Mouse (Mus musculus): ENCODE measurements around the gene Eno3. TPM values are rescaled to one million over a fixed set of nuclear protein-coding genes. Genes with fewer than 3 reads are reported as not detected.
A peak's percentile ranks its signal among the peaks of the same experiment; 100 is the strongest.

The Eno3 gene
- polyA plus RNA-seq, 1 experiment from 2014 or later: 6.0 TPM

DNA sequence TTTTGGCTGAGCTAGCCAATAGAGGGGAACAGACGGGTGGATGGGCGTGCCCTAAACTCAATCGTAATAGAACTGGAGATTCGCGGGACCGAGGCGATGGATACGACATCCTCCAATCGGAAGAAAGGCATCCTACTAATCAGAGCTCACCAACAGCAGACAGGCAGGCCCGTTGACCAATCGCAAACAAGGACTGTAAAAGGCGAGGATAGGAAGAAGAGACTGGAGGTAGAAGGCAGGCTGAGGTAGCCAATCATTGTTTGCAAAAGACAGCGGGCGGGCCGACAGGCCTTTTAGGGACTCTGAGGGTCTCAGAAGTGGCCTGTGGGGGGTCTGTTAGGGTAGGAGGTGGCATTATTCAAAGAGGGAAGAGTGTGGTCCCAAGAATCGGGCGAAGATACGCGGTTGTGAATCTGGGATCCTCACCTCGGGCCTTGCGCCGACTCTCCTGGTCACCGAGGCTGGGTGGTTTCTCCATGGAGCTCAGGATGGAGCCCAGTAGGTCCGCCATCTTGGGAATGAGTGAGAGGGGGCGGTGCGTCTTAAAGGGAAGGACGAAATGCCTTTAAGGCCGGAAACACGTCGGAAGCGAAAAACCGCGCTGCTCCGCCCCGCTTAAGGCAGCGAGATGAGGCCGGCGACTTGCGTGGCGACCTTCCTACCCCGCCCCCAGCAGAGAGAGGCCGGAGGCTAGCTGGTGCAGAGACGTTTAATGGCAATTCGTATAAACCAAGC lies 11.9 kb downstream of the Eno3 start, which contains the start of gene Spag7:
Spag7 (minus strand) TSS at position 646 of the 735 bp plus-strand sequence.
- peaks cover 8% of the 10 kb centered on the region for H3K36me3 ChIP-seq (ENCODE audit: control insufficient read depth, insufficient read depth, low read length)
- peaks cover 22% of the 10 kb centered on the region for H3K4me1 ChIP-seq (ENCODE audit: control insufficient read depth, insufficient read depth, low read length)
- no peaks in the 10 kb centered on the region for H3K27me3 ChIP-seq (ENCODE audit: control insufficient read depth, insufficient read depth, low read depth, low read length)
- H3K9ac ChIP-seq (ENCODE audit: low read depth, low read length): peak within 1 kb of the TSS; percentile 62
- ATAC-seq: peak; percentile 96
- peak within 1 kb of the TSS; percentile 97 for H3K27ac ChIP-seq (ENCODE audit: low read length)
- WGBS: under 1% methylated on average over 44 of the region's 44 CpGs
- peak within 1 kb of the TSS; percentile 57 for H3K4me3 ChIP-seq (ENCODE audit: low read depth, low read length)
- H3K4me2 ChIP-seq (ENCODE audit: low read length): peak within 1 kb of the TSS; percentile 79
- no peaks in the 10 kb centered on the region for H3K9me3 ChIP-seq (replicated peaks; ENCODE audit: control insufficient read depth, low read length, poor library complexity, severe bottlenecking)

DNA sequence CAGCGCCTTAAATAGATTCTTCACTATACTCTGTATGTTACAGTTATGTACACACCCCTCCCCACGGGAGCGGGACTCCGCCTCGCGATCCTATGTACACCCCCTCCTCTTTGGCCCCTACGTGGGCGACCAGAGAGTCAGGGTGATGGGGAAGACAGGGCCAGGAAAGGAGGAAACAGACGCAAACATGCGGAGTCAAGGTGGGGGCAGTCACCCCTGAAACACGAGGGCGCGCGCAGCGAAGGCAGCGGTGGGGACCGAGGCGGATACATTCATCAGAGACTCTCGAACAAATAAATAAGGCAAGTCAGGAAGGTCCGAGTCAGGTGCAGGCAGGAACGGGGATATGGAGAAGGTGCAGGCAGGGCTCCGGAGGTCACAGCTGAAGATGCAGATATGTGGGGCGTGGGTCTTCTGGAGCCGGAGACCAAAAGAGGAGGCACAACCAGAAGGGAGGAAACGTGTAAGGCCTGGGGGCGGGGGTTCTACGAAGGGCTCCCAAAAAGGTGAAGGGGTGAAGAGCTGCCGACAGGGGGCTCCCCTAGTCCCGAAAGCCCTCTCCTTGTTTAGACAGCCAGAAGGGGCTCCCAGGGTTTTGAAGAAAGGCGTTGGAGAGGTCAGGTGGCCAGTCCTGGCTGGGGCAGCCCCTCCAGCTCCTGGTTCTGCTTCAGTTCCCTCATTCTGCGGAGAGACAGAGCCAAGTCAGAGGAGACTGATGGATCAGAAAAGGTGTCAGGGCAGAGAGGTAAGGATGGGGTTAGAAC lies 12.8 kb downstream of the Eno3 start:
- H3K4me3 ChIP-seq (ENCODE audit: low read depth, low read length): peak overlapping the region; percentile 57
- peak overlapping the region; percentile 62 for H3K9ac ChIP-seq (ENCODE audit: low read depth, low read length)
- WGBS: under 1% methylated on average over 31 of the region's 31 CpGs
- no peaks in the 10 kb centered on the region for H3K27me3 ChIP-seq (ENCODE audit: control insufficient read depth, insufficient read depth, low read depth, low read length)
- peaks cover 22% of the 10 kb centered on the region for H3K4me1 ChIP-seq (ENCODE audit: control insufficient read depth, insufficient read depth, low read length)
- peak overlapping the region; percentile 79 for H3K4me2 ChIP-seq (ENCODE audit: low read length)
- peak overlapping the region; percentile 97 for H3K27ac ChIP-seq (ENCODE audit: low read length)
- no peaks in the 10 kb centered on the region for H3K9me3 ChIP-seq (replicated peaks; ENCODE audit: control insufficient read depth, low read length, poor library complexity, severe bottlenecking)
- H3K36me3 ChIP-seq (ENCODE audit: control insufficient read depth, insufficient read depth, low read length): peaks cover 2% of the 10 kb centered on the region; the same call in 1 of the 2 replicates
- peak; percentile 43 for ATAC-seq

DNA sequence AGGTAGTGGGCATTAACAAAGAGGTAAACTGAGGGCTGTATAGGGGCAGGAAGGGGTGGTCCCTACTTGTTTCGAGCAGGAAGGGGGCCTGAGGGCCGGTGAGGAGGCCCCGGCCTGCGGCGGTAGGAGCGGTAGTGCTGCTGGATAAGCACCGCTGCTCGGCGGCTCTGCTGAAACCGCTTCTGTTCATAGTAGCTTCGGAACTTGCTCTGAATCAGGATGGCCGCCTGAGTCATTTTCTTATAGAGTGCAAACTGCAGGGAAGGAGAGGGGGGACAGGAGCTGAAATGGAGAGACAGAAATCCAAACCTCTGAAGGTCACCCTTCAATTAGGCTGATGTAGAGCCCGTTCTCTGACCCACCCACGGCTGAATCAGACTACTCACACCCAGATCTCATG lies 13.5 kb downstream of the Eno3 start:
- H3K27me3 ChIP-seq (ENCODE audit: control insufficient read depth, insufficient read depth, low read depth, low read length): no peaks in the 10 kb centered on the region
- peak overlapping the region; percentile 79 for H3K4me2 ChIP-seq (ENCODE audit: low read length)
- peaks cover 22% of the 10 kb centered on the region for H3K4me1 ChIP-seq (ENCODE audit: control insufficient read depth, insufficient read depth, low read length)
- no peak for ATAC-seq
- peak overlapping the region; percentile 57 for H3K4me3 ChIP-seq (ENCODE audit: low read depth, low read length)
- no peaks in the 10 kb centered on the region for H3K9me3 ChIP-seq (replicated peaks; ENCODE audit: control insufficient read depth, low read length, poor library complexity, severe bottlenecking)
- peaks cover 6% of the 10 kb centered on the region for H3K36me3 ChIP-seq (ENCODE audit: control insufficient read depth, insufficient read depth, low read length)
- peak overlapping the region; percentile 62 for H3K9ac ChIP-seq (ENCODE audit: low read depth, low read length)
- WGBS: 30% methylated on average over 14 of the region's 14 CpGs
- peak overlapping the region; percentile 97 for H3K27ac ChIP-seq (ENCODE audit: low read length)

DNA sequence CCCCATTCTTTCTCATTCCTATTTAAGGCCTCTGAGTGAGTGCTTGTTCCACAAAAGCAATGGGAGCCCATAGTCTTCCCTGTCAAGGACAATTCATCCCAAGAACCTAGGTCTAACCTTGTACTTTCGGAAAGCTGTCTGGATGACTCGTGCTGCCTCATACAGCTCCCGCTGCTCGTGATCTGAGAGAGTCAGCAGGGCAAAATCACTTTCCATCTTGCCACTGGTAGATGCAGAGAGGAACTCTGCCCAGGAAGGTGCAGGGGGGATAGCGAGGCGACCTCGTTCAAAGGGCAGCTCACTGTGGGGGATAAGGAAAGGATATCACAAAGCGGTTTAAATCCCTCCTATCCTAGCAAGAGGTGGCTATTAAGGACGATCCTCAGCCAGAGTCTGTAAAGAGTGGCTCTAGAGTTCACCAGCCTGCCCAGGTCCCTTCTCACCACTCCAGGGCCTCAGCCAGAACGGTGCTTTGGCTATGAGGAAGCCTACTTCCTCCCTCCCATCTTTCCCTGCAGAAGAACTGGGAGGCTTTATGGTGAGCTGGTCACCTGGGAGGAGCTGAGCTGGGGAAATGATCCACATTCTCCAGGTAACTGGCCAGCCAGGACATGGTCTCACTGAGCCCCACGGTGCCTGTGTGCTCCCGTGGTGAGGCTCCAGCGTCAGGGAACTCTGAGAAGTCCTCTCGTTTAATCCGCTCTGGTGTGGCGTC lies 14.5 kb downstream of the Eno3 start:
- Histone ChIP-seq H3K4me1 (ENCODE audit: control insufficient read depth, insufficient read depth, low read length) (peaks cover 22% of the 10 kb centered on the region), H3K36me3 (ENCODE audit: control insufficient read depth, insufficient read depth, low read length) (peaks cover 8% of the 10 kb centered on the region), H3K4me2 (ENCODE audit: low read length) (no peak overlapping the region; the same call in 1 of the 2 replicates), H3K4me3 (ENCODE audit: low read depth, low read length) (no peak overlapping the region), H3K9me3 (replicated peaks; ENCODE audit: control insufficient read depth, low read length, poor library complexity, severe bottlenecking) (no peaks in the 10 kb centered on the region), H3K9ac (ENCODE audit: low read depth, low read length) (no peak overlapping the region), H3K27ac (ENCODE audit: low read length) (no peak overlapping the region), H3K27me3 (ENCODE audit: control insufficient read depth, insufficient read depth, low read depth, low read length) (no peaks in the 10 kb centered on the region)
- 83% methylated on average over 16 of the region's 16 CpGs for WGBS
- no peak for ATAC-seq

DNA sequence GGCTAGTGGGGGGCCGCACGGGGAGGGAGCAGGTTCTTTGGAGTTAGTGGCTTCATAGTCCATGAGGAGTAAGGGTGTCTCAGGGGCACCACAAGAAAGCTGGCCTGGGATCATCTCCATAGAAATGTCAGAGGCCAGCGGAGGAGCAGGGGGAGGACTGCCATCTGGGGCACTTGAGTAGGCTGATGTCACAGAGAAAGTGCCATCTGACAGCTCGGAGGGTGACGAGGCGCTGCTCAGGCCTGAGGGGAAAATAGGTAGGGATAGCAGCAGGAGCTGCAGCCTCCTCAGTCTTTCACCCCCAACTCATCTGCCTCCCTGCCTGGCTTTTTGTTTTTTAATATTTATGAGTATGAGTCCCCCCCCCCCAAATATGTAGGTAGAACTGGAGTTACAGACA lies 17.0 kb downstream of the Eno3 start:
- no peak overlapping the region for H3K9ac ChIP-seq (ENCODE audit: low read depth, low read length)
- ATAC-seq: no peak
- peaks cover 12% of the 10 kb centered on the region for H3K4me1 ChIP-seq (ENCODE audit: control insufficient read depth, insufficient read depth, low read length)
- no peaks in the 10 kb centered on the region for H3K27me3 ChIP-seq (ENCODE audit: control insufficient read depth, insufficient read depth, low read depth, low read length)
- H3K27ac ChIP-seq (ENCODE audit: low read length): no peak overlapping the region
- 49% methylated on average over 6 of the region's 6 CpGs for WGBS
- H3K4me3 ChIP-seq (ENCODE audit: low read depth, low read length): no peak overlapping the region
- H3K36me3 ChIP-seq (ENCODE audit: control insufficient read depth, insufficient read depth, low read length): peaks cover 12% of the 10 kb centered on the region
- H3K4me2 ChIP-seq (ENCODE audit: low read length): no peak overlapping the region
- H3K9me3 ChIP-seq (replicated peaks; ENCODE audit: control insufficient read depth, low read length, poor library complexity, severe bottlenecking): no peaks in the 10 kb centered on the region

DNA sequence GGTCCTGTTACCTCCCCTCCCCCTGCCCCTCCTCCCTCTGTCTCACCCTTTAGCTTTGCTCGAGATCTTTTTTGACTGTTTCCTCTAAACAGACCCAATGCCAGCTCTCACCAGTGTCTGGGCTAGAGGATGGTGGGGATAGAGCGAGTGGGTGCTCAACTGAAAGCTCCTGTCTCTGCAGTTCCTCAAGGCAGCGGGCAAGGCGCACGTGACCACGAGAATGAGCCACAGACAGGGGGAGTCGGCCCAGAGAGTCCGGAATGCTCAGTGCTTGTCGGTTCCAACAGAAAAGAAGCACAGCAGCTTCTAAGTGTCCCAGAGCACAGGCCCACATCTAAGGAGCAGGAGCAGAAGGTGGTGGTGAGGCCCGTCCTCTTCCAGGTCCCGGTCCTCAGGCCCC lies 17.5 kb downstream of the Eno3 start:
- Histone ChIP-seq H3K27ac (ENCODE audit: low read length) (no peak overlapping the region), H3K4me2 (ENCODE audit: low read length) (no peak overlapping the region), H3K4me3 (ENCODE audit: low read depth, low read length) (no peak overlapping the region), H3K27me3 (ENCODE audit: control insufficient read depth, insufficient read depth, low read depth, low read length) (no peaks in the 10 kb centered on the region), H3K4me1 (ENCODE audit: control insufficient read depth, insufficient read depth, low read length) (peaks cover 12% of the 10 kb centered on the region), H3K36me3 (ENCODE audit: control insufficient read depth, insufficient read depth, low read length) (peaks cover 13% of the 10 kb centered on the region), H3K9ac (ENCODE audit: low read depth, low read length) (no peak overlapping the region), H3K9me3 (replicated peaks; ENCODE audit: control insufficient read depth, low read length, poor library complexity, severe bottlenecking) (no peaks in the 10 kb centered on the region)
- WGBS: 68% methylated on average over 11 of the region's 11 CpGs
- no peak for ATAC-seq

DNA sequence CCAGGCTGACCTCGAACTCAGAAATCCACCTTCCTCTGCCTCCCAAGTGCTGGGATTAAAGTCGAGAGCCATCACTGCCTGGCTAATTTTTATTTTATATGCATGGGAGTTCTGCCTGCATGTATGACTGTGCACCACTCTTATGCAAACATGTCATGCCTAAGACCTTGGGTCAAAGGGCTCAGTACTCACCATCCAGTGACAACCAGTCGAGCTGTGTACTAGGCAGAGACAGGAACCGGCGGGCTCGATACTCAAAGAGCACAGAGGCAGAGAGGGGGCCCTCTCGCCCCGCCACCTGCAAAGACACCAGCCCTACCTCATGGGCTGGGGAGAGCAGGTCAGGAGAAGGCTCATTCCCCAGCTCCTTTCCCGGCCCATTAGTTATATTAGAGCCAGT lies 21.1 kb downstream of the Eno3 start:
- no peak overlapping the region for H3K4me3 ChIP-seq (ENCODE audit: low read depth, low read length)
- H3K9ac ChIP-seq (ENCODE audit: low read depth, low read length): no peak overlapping the region
- no peak overlapping the region for H3K27ac ChIP-seq (ENCODE audit: low read length)
- H3K9me3 ChIP-seq (replicated peaks; ENCODE audit: control insufficient read depth, low read length, poor library complexity, severe bottlenecking): no peaks in the 10 kb centered on the region
- WGBS: 81% methylated on average over 9 of the region's 9 CpGs
- no peaks in the 10 kb centered on the region for H3K27me3 ChIP-seq (ENCODE audit: control insufficient read depth, insufficient read depth, low read depth, low read length)
- peaks cover 15% of the 10 kb centered on the region for H3K36me3 ChIP-seq (ENCODE audit: control insufficient read depth, insufficient read depth, low read length)
- no peak for ATAC-seq
- peaks cover 7% of the 10 kb centered on the region for H3K4me1 ChIP-seq (ENCODE audit: control insufficient read depth, insufficient read depth, low read length)
- H3K4me2 ChIP-seq (ENCODE audit: low read length): no peak overlapping the region

DNA sequence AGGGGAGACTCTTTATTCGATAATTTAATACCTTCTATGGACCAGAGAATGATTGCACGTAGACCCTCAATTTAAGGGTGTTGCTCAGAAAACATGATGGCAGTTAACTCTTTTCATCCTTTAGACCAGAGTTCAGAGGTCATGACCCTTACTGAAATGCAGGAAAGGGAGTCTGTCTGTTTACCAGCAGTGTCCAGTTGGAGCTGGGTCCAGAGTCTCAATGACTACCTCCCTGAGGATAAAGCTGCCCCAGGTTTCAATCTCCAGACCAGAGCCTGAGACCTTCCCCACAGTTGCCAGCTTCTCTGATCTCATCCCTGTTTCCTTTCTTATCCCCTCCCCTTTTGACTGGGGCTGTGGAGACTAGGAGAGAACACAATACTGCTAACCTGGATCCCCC lies 21.6 kb downstream of the Eno3 start:
- H3K9me3 ChIP-seq (replicated peaks; ENCODE audit: control insufficient read depth, low read length, poor library complexity, severe bottlenecking): no peaks in the 10 kb centered on the region
- peaks cover 7% of the 10 kb centered on the region for H3K4me1 ChIP-seq (ENCODE audit: control insufficient read depth, insufficient read depth, low read length)
- no peak overlapping the region for H3K4me3 ChIP-seq (ENCODE audit: low read depth, low read length)
- no peak for ATAC-seq
- 75% methylated on average over 2 of the region's 2 CpGs for WGBS
- no peaks in the 10 kb centered on the region for H3K27me3 ChIP-seq (ENCODE audit: control insufficient read depth, insufficient read depth, low read depth, low read length)
- no peak overlapping the region for H3K27ac ChIP-seq (ENCODE audit: low read length)
- peaks cover 15% of the 10 kb centered on the region for H3K36me3 ChIP-seq (ENCODE audit: control insufficient read depth, insufficient read depth, low read length)
- no peak overlapping the region for H3K4me2 ChIP-seq (ENCODE audit: low read length)
- H3K9ac ChIP-seq (ENCODE audit: low read depth, low read length): no peak overlapping the region
